Mouse (Mus musculus): Measurements from ENCODE around the gene Six5. TPM values are rescaled to one million over a fixed set of nuclear protein-coding genes. Genes with fewer than 3 reads are reported as not detected.
"Not testable (repeated sequence)": the region's sequence is repeated elsewhere in the genome, so short reads cannot be mapped to it uniquely, and the experiment has no call there.

Gene Six5
- 4.0 and 8.1 TPM in 2 replicates for total RNA-seq (2014; fragmentation: Nextera tagmentation)
- 1.6 and 2.7 TPM in 2 replicates for total RNA-seq (2017)

- ATAC-seq (replicated peaks; ENCODE audit: poor library complexity, severe bottlenecking), result peak; percentile 17; the same call in 1 of the 2 replicates
Observed at GRCm38 (mm10) chr7:19094471-19094825, at the start of gene Six5. Six5 (plus strand) TSS chr7:19094594.

GRCm38 (mm10) chr7:19044616-19045015, 49.8 kb upstream of the Six5 start:
- no peak for ATAC-seq (replicated peaks; ENCODE audit: poor library complexity, severe bottlenecking)

GRCm38 (mm10) chr7:19046286-19047069, 47.9 kb upstream of the Six5 start:
- no peak for ATAC-seq (replicated peaks; ENCODE audit: poor library complexity, severe bottlenecking)

- ATAC-seq (replicated peaks; ENCODE audit: poor library complexity, severe bottlenecking), result no peak
Observed at GRCm38 (mm10) chr7:19048006-19048527, 46.3 kb upstream of the Six5 start.

- ATAC-seq (replicated peaks; ENCODE audit: poor library complexity, severe bottlenecking), result no peak
Observed at GRCm38 (mm10) chr7:19049252-19049651, 45.1 kb upstream of the Six5 start.

- ATAC-seq (replicated peaks; ENCODE audit: poor library complexity, severe bottlenecking), result no peak
Observed at GRCm38 (mm10) chr7:19050172-19050571, 44.2 kb upstream of the Six5 start.

GRCm38 (mm10) chr7:19051161-19051560, 43.2 kb upstream of the Six5 start:
- ATAC-seq (replicated peaks; ENCODE audit: poor library complexity, severe bottlenecking), result no peak

- no peak for ATAC-seq (replicated peaks; ENCODE audit: poor library complexity, severe bottlenecking)
Observed at GRCm38 (mm10) chr7:19052345-19053135, 41.9 kb upstream of the Six5 start.

- ATAC-seq (replicated peaks; ENCODE audit: poor library complexity, severe bottlenecking), result no peak
Observed at GRCm38 (mm10) chr7:19053136-19053532, 41.3 kb upstream of the Six5 start.

- ATAC-seq (replicated peaks; ENCODE audit: poor library complexity, severe bottlenecking), result peak; percentile 31; the same call in 1 of the 2 replicates
Observed at GRCm38 (mm10) chr7:19054047-19054776, 40.2 kb upstream of the Six5 start, which contains the start of gene Rsph6a. Rsph6a (plus strand) TSS chr7:19054690.

- no peak for ATAC-seq (replicated peaks; ENCODE audit: poor library complexity, severe bottlenecking)
Observed at GRCm38 (mm10) chr7:19054777-19055076, 39.7 kb upstream of the Six5 start.

GRCm38 (mm10) chr7:19055108-19055507, 39.3 kb upstream of the Six5 start:
- no peak for ATAC-seq (replicated peaks; ENCODE audit: poor library complexity, severe bottlenecking)

- no peak for ATAC-seq (replicated peaks; ENCODE audit: poor library complexity, severe bottlenecking)
Observed at GRCm38 (mm10) chr7:19057405-19057804, 37.0 kb upstream of the Six5 start.

GRCm38 (mm10) chr7:19065896-19066295, 28.5 kb upstream of the Six5 start:
- no peak for ATAC-seq (replicated peaks; ENCODE audit: poor library complexity, severe bottlenecking)

GRCm38 (mm10) chr7:19067063-19067462, 27.3 kb upstream of the Six5 start:
- ATAC-seq (replicated peaks; ENCODE audit: poor library complexity, severe bottlenecking), result no peak

- no peak for ATAC-seq (replicated peaks; ENCODE audit: poor library complexity, severe bottlenecking)
Observed at GRCm38 (mm10) chr7:19067935-19068334, 26.5 kb upstream of the Six5 start.

GRCm38 (mm10) chr7:19068707-19069106, 25.7 kb upstream of the Six5 start:
- ATAC-seq (replicated peaks; ENCODE audit: poor library complexity, severe bottlenecking), result peak; percentile 38; the same call in 1 of the 2 replicates

- peak; percentile 38; the same call in 1 of the 2 replicates for ATAC-seq (replicated peaks; ENCODE audit: poor library complexity, severe bottlenecking)
Observed at GRCm38 (mm10) chr7:19069500-19069899, 24.9 kb upstream of the Six5 start.

GRCm38 (mm10) chr7:19071024-19071423, 23.4 kb upstream of the Six5 start:
- ATAC-seq (replicated peaks; ENCODE audit: poor library complexity, severe bottlenecking), result not testable (repeated sequence)

- ATAC-seq (replicated peaks; ENCODE audit: poor library complexity, severe bottlenecking), result no peak
Observed at GRCm38 (mm10) chr7:19073504-19073903, 20.9 kb upstream of the Six5 start.

- ATAC-seq (replicated peaks; ENCODE audit: poor library complexity, severe bottlenecking), result no peak
Observed at GRCm38 (mm10) chr7:19074494-19074893, 19.9 kb upstream of the Six5 start.

Data from granulocyte monocyte progenitor cell, adult 5-6 weeks (primary cell).